Mouse (Mus musculus) liver, embryonic 12.5 days (tissue): ENCODE measurements around the gene Rnf114. TPM values are rescaled to one million over a fixed set of nuclear protein-coding genes. Genes with fewer than 3 reads are reported as not detected.

Experiments
- ATAC-seq: fragments of 200-750 bp; cut with Nextera tagmentation; 2 replicates; pipeline ENCODE4 v1.8.0; 2017; ENCODE audit warnings: moderate number of reproducible peaks, mild to moderate bottlenecking, moderate library complexity
- H3K27ac ChIP-seq: fragments of 300-500 bp; sonication (generic); 2 replicates; pipeline ENCODE4 v1.5.1; 2016; ENCODE audit warnings: mild to moderate bottlenecking
- H3K27me3 ChIP-seq: fragments of 300-500 bp; sonication (generic); replicated peaks from 2 replicates; pipeline ENCODE4 v1.6.1; 2016; ENCODE audit warnings: mild to moderate bottlenecking, moderate library complexity
- H3K36me3 ChIP-seq: fragments of 300-500 bp; sonication (generic); 2 replicates; pipeline ENCODE4 v1.6.1; 2016; ENCODE audit warnings: mild to moderate bottlenecking, moderate library complexity
- H3K4me1 ChIP-seq: fragments of 300-500 bp; sonication (generic); 2 replicates; pipeline ENCODE4 v1.6.1; 2016
- H3K4me2 ChIP-seq: fragments of 300-500 bp; sonication (generic); 2 replicates; pipeline ENCODE4 v1.6.1; 2016; ENCODE audit warnings: mild to moderate bottlenecking, moderate library complexity
- H3K4me3 ChIP-seq: fragments of 300-500 bp; sonication (generic); 2 replicates; pipeline ENCODE4 v1.5.1; 2016; ENCODE audit warnings: mild to moderate bottlenecking, moderate library complexity
- H3K9ac ChIP-seq: fragments of 300-500 bp; sonication (generic); 2 replicates; pipeline ENCODE4 v1.6.1; 2016; ENCODE audit warnings: mild to moderate bottlenecking, moderate library complexity
- H3K9me3 ChIP-seq: fragments of 300-500 bp; sonication (generic); replicated peaks from 2 replicates; pipeline ENCODE4 v1.6.1; 2016; ENCODE audit warnings: mild to moderate bottlenecking, moderate library complexity
- WGBS: fragments of 180-500 bp; shearing (Covaris S2); methylation state at CpG from one replicate; pipeline ENCODE4 v1.1.7; 2016; ENCODE audit not compliant: insufficient replicate concordance; 5-methylcytosine and 5-hydroxymethylcytosine counted together
- polyA plus RNA-seq: library from polyadenylated mRNA; unstranded; fragments of >200 nt; fragmentation: Nextera tagmentation; extraction: Ambion mirVana; gene quantifications from 2 replicates; pipeline ENCODE4 v1.2.1, GENCODE M21; 2016

Rnf114 gene
- polyA plus RNA-seq, 1 experiment from 2014 or later: 37.6 TPM

DNA sequence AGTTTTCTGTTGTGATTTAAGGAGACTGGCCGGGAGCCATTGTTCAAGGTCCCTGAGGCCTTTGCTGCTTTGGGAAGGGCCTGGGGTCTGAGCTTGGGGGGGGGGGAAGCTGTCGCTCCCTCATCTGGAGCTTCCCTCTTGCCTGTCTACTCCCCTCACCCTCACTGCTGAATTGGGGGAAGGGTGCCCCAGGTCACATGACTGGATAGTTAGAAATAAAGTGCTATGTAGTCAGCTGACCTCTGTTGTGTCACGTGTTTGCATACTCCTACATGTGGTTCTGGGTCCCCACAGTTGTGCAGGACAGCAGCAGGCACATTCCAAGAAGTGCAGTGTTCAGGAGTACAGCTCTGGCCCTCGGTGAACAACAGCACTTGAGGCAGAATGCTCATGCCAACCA, 15.7 kb upstream of the Rnf114 start:
- Histone ChIP-seq H3K27ac (peak overlapping the region; percentile 37), H3K27me3 (no peaks in the 10 kb centered on the region), H3K4me2 (no peak overlapping the region), H3K4me3 (no peak overlapping the region), H3K9ac (no peak overlapping the region), H3K9me3 (no peaks in the 10 kb centered on the region), H3K36me3 (peaks cover 50% of the 10 kb centered on the region), H3K4me1 (peaks cover 16% of the 10 kb centered on the region)
- ATAC-seq: no peak
- WGBS: 59% methylated on average over 4 of the region's 4 CpGs

GRCm38 (mm10) chr2:167478128-167478527, 14.3 kb upstream of the Rnf114 start:
- Histone ChIP-seq H3K27ac (no peak overlapping the region), H3K9me3 (no peaks in the 10 kb centered on the region)
- ATAC-seq: no peak

GRCm38 (mm10) chr2:167479501-167479900, 12.9 kb upstream of the Rnf114 start:
- no peaks in the 10 kb centered on the region for H3K9me3 ChIP-seq
- peaks cover 16% of the 10 kb centered on the region for H3K4me1 ChIP-seq
- H3K27ac ChIP-seq: no peak overlapping the region
- H3K27me3 ChIP-seq: no peaks in the 10 kb centered on the region
- ATAC-seq: no peak
- peaks cover 50% of the 10 kb centered on the region for H3K36me3 ChIP-seq
- H3K9ac ChIP-seq: no peak overlapping the region
- H3K4me2 ChIP-seq: no peak overlapping the region
- H3K4me3 ChIP-seq: no peak overlapping the region
- WGBS: 85% methylated on average over 1 of the region's 1 CpGs

More at GRCm38 (mm10) chr2:167478128-167478527, 14.3 kb upstream of the Rnf114 start:
- Histone ChIP-seq H3K36me3 (peaks cover 50% of the 10 kb centered on the region), H3K9ac (no peak overlapping the region), H3K27me3 (no peaks in the 10 kb centered on the region), H3K4me1 (peaks cover 16% of the 10 kb centered on the region), H3K4me3 (no peak overlapping the region), H3K4me2 (no peak overlapping the region)
- WGBS: 51% methylated on average over 2 of the region's 2 CpGs

GRCm38 (mm10) chr2:167482681-167483080, 9.8 kb upstream of the Rnf114 start:
- H3K4me2 ChIP-seq: no peak overlapping the region
- no peaks in the 10 kb centered on the region for H3K27me3 ChIP-seq
- H3K36me3 ChIP-seq: peaks cover 63% of the 10 kb centered on the region
- 84% methylated on average over 4 of the region's 4 CpGs for WGBS
- ATAC-seq: no peak
- H3K4me3 ChIP-seq: no peak overlapping the region
- H3K27ac ChIP-seq: no peak overlapping the region
- no peaks in the 10 kb centered on the region for H3K9me3 ChIP-seq
- H3K4me1 ChIP-seq: peaks cover 23% of the 10 kb centered on the region
- H3K9ac ChIP-seq: no peak overlapping the region

DNA sequence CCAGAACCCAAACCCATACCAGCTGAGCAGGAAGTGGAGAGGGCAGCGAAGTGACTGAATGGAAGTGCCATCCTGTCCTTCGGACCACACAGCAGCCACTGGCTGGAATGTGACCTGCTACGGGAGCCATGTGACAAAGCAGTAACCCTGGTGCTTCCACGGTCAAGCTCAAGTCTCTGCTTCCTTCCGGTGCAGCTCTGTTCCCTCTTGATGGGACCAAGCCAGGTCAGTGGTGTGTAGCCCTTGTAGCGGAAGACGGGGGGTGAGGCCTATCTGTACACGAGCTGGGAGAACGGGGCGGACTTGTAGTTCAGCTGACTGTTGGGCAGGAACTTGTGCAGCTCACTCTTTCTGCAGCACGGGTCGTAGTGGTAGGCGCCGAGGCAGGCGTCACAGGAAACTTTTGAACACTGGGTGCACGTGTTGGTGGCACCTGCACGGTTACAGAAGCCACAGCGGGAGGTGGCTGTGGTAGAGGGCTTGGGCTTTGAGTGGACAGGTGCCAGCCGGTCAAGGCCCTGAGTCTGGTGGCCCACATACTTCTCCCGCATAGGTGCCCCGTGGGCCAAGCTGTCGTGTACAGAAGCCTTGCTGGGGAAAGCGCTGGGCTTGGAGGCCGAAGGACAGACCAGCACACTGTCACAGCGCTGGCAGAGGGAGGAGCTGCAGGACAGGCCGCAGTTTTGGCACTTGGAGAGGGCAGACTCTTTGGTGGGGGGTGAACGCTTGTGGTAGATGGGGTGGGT, 9.2 kb upstream of the Rnf114 start:
- no peak overlapping the region for H3K9ac ChIP-seq
- no peak overlapping the region for H3K4me3 ChIP-seq
- H3K4me2 ChIP-seq: no peak overlapping the region
- peaks cover 23% of the 10 kb centered on the region for H3K4me1 ChIP-seq
- H3K9me3 ChIP-seq: no peaks in the 10 kb centered on the region
- H3K36me3 ChIP-seq: peaks cover 67% of the 10 kb centered on the region
- no peak for ATAC-seq
- H3K27ac ChIP-seq: no peak overlapping the region
- WGBS: 89% methylated on average over 27 of the region's 27 CpGs
- H3K27me3 ChIP-seq: no peaks in the 10 kb centered on the region

DNA sequence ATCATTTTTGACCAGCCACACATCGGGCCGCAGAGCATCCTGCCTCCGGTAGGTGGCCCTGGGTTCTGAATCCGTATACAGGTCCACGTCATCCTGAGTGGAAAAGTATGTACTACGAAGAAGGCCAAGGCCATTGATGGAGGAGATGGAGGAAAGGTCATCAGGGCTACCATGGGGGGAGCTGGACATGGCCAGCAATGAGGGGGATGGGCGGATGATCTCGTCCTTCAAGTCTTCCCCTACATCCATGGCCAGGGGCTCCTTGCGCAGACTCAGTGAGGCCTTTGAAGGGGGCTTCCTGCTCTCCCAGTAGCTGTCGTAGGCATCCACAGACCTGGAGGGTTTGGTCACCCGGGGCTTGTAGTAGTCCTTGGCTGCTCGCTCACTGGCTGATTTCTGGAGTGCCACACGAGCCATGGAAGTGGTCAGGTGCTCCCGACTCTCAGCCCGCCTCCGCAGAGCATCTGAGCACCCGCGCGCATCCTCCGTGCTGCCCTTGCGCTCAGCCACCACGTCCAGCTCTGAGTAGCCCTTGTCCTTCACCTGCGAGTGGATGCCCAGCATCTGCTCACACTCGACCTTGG, 8.5 kb upstream of the Rnf114 start:
- WGBS: 89% methylated on average over 24 of the region's 24 CpGs
- Histone ChIP-seq H3K27ac (no peak overlapping the region), H3K36me3 (peaks cover 74% of the 10 kb centered on the region), H3K9ac (no peak overlapping the region), H3K4me2 (no peak overlapping the region), H3K4me1 (peaks cover 23% of the 10 kb centered on the region), H3K4me3 (no peak overlapping the region), H3K9me3 (no peaks in the 10 kb centered on the region), H3K27me3 (no peaks in the 10 kb centered on the region)
- no peak for ATAC-seq

DNA sequence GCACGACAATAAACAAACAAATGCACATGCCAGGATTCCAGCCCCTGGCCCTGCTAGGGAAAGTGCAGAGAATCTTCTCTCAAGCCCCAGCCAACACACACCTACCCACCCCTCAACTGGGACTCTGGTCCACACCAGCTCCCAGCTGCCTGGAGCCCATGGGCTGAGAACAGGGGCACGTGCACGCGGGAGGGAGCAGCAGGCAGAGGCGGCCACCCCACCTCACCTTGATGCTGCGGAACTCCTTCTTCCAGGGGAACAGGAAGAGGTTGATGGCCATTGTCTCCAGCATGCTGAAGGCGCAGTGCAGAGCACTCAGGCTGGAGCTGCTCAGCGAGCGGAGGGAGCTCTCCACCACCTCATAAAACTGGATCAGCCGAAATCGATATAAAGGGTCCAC, 7.5 kb upstream of the Rnf114 start:
- Histone ChIP-seq H3K4me2 (no peak overlapping the region), H3K27me3 (no peaks in the 10 kb centered on the region), H3K36me3 (peaks cover 76% of the 10 kb centered on the region), H3K9me3 (no peaks in the 10 kb centered on the region), H3K4me1 (peaks cover 23% of the 10 kb centered on the region), H3K4me3 (no peak overlapping the region), H3K9ac (no peak overlapping the region), H3K27ac (no peak overlapping the region)
- 88% methylated on average over 11 of the region's 11 CpGs for WGBS
- no peak for ATAC-seq

DNA sequence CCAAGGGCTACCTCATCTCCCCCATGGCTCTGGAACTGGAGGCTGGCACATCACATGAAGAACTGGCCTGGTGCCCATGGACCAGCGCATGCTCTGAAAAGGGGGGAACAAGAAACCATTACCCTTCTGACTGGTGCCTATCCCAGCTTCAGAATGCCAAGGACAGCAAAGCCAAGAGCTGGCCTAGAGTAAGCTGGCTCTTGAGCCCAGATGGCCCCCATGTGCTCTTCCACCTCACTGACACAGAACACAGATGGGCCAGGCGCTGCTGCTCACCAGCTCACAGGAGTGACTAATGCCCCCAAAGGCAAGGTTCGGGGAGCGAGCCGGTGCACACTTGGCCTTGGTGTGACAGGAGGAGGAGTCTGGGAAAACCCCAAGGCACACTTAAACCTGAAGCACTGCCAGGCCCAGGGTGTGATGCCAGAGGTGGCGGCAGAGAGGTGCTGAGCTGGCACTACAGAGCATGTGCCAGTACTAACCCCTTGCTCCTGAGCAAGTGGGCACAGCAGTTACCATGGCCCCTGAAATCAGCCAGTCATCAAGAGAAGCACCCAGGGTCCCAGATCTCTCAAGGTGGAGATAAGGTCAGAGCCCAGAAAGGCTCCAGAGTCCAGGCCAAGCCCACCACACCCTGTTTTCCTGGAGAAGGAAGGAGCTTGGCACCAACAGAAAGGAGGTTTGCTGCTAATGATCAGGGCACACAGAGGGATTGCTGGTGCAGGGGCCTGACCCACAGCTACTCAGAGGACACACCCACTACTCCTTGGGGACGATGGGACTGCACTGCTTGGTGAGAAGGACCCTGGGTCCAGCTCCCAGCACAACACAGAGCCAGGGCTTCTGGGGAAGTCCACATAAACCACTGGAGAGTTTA, 6.7 kb upstream of the Rnf114 start:
- 85% methylated on average over 7 of the region's 7 CpGs for WGBS
- Histone ChIP-seq H3K27me3 (no peaks in the 10 kb centered on the region), H3K36me3 (peaks cover 73% of the 10 kb centered on the region), H3K4me3 (no peak overlapping the region), H3K4me1 (peaks cover 28% of the 10 kb centered on the region), H3K27ac (no peak overlapping the region), H3K4me2 (no peak overlapping the region), H3K9me3 (no peaks in the 10 kb centered on the region), H3K9ac (no peak overlapping the region)
- no peak for ATAC-seq

- no peak overlapping the region for H3K4me3 ChIP-seq
- no peak overlapping the region for H3K27ac ChIP-seq
- peaks cover 36% of the 10 kb centered on the region for H3K4me1 ChIP-seq
- no peak overlapping the region for H3K4me2 ChIP-seq
- WGBS: 77% methylated on average over 4 of the region's 4 CpGs
- no peak overlapping the region for H3K9ac ChIP-seq
- H3K36me3 ChIP-seq: peaks cover 69% of the 10 kb centered on the region
- no peaks in the 10 kb centered on the region for H3K27me3 ChIP-seq
- no peaks in the 10 kb centered on the region for H3K9me3 ChIP-seq
- no peak for ATAC-seq
Measured at GRCm38 (mm10) chr2:167486573-167486972, 5.9 kb upstream of the Rnf114 start.

DNA sequence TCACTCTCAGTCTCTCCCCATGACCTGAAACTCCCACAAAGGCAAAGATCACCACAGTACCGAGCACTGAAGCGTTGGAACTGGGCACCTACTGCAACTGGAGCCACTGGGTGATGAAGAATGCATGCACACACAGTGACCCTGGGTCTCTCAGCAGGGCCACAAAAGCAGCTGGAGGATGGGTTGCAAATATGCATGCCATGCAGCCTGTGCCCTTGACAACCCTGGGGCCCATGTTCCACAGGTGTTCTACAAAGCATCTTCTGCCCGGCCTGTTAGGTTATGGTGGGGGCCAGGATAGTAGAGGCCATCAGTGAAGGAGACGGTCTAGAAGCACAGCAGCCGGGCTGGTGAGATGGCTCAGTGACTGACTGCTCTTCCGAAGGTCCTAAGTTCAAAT, 4.9 kb upstream of the Rnf114 start:
- Histone ChIP-seq H3K4me1 (peaks cover 42% of the 10 kb centered on the region), H3K9me3 (no peaks in the 10 kb centered on the region), H3K27ac (no peak overlapping the region), H3K27me3 (no peaks in the 10 kb centered on the region), H3K4me3 (no peak overlapping the region), H3K4me2 (no peak overlapping the region), H3K36me3 (peaks cover 61% of the 10 kb centered on the region), H3K9ac (no peak overlapping the region)
- no peak for ATAC-seq
- WGBS: 81% methylated on average over 6 of the region's 6 CpGs

- H3K4me3 ChIP-seq: no peak overlapping the region
Measured at GRCm38 (mm10) chr2:167487994-167488393, 4.5 kb upstream of the Rnf114 start.

More at GRCm38 (mm10) chr2:167487994-167488393, 4.5 kb upstream of the Rnf114 start:
- no peaks in the 10 kb centered on the region for H3K27me3 ChIP-seq
- H3K27ac ChIP-seq: no peak overlapping the region
- H3K4me2 ChIP-seq: no peak overlapping the region
- peaks cover 57% of the 10 kb centered on the region for H3K36me3 ChIP-seq
- no peak for ATAC-seq
- WGBS: 87% methylated on average over 6 of the region's 6 CpGs
- no peaks in the 10 kb centered on the region for H3K9me3 ChIP-seq
- H3K9ac ChIP-seq: no peak overlapping the region
- H3K4me1 ChIP-seq: peaks cover 42% of the 10 kb centered on the region
